Mouse (Mus musculus): Measurements from ENCODE around the gene Cd300ld2.

DNA sequence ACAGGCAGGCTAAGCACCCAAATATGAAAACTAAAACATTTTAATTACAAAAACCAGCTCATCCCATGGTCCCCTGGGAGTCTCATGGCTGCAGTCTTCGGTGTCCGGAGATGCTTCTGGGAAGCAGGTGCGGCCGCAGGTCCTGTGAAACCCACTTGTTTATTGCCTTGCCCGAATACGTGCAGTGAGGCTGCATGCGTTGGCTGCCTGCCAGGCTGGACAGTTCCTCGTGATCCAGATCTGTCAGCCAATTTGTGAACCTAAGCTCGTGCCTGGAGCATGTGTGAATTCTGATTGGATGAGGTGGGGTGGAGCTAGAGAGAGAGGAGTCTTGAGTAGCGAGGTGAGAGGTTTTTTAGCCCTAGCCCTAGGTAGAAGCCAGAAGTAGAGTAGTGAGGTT, 43.3 kb downstream of the Cd300ld2 start:
- TF ChIP-seq CTCF (IDR thresholded peaks at IDR 0.05; ENCODE audit: low read depth) (no peak), EP300 (optimal IDR thresholded peaks at IDR 0.05) (no peak)

All from stomach, postnatal 0 days (tissue).